Mouse (Mus musculus): ENCODE data around the gene Slc27a1.

Gene Slc27a1

GRCm38 (mm10) chr8:71554644-71555043 is 14.0 kb upstream of the Slc27a1 start:
- in situ Hi-C loops (cut with MboI, MseI): no loop called here

- in situ Hi-C loops (cut with MboI, MseI): no loop called here
Measured at GRCm38 (mm10) chr8:71558071-71558957, 10.4 kb upstream of the Slc27a1 start, which contains the start of gene Tmem221. Tmem221 (minus strand) TSS chr8:71558871.

- in situ Hi-C loops (cut with MboI, MseI): no loop called here
Measured at GRCm38 (mm10) chr8:71558958-71559690, 9.6 kb upstream of the Slc27a1 start.

- in situ Hi-C loops (cut with MboI, MseI): loop anchor here (5.0 kb wide), 1 partner anchor 42 kb away; no protein-coding TSS in a partner anchor
Measured at GRCm38 (mm10) chr8:71560071-71560470, 8.6 kb upstream of the Slc27a1 start.

- in situ Hi-C loops (cut with MboI, MseI): loop anchor here (5.0 kb wide), 1 partner anchor 42 kb away; no protein-coding TSS in a partner anchor
Measured at GRCm38 (mm10) chr8:71560765-71561164, 7.9 kb upstream of the Slc27a1 start.

GRCm38 (mm10) chr8:71561401-71561800 is 7.3 kb upstream of the Slc27a1 start:
- in situ Hi-C loops (cut with MboI, MseI): loop anchor here (5.0 kb wide), 1 partner anchor 41 kb away; no protein-coding TSS in a partner anchor

GRCm38 (mm10) chr8:71562751-71563150 is 5.9 kb upstream of the Slc27a1 start:
- in situ Hi-C loops (cut with MboI, MseI): loop anchor here (5.0 kb wide), 1 partner anchor 40 kb away; no protein-coding TSS in a partner anchor

- in situ Hi-C loops (cut with MboI, MseI): loop anchor here (5.0 kb wide), 1 partner anchor 38 kb away; no protein-coding TSS in a partner anchor
Measured at GRCm38 (mm10) chr8:71563992-71564391, 4.7 kb upstream of the Slc27a1 start.

- in situ Hi-C loops (cut with MboI, MseI): no loop called here
Measured at GRCm38 (mm10) chr8:71566501-71566900, 2.2 kb upstream of the Slc27a1 start, which contains the start of gene Nxnl1. Nxnl1 (minus strand) TSS chr8:71566601.

- in situ Hi-C loops (cut with MboI, MseI): no loop called here
Measured at GRCm38 (mm10) chr8:71567587-71567986, 1.1 kb upstream of the Slc27a1 start.

GRCm38 (mm10) chr8:71568941-71569340 is 259 bp downstream of the Slc27a1 start:
- in situ Hi-C loops (cut with MboI, MseI): no loop called here

- in situ Hi-C loops (cut with MboI, MseI): no loop called here
Measured at GRCm38 (mm10) chr8:71569366-71570290, 946 bp downstream of the Slc27a1 start.

GRCm38 (mm10) chr8:71570291-71570954 is 1.7 kb downstream of the Slc27a1 start:
- in situ Hi-C loops (cut with MboI, MseI): no loop called here

- in situ Hi-C loops (cut with MboI, MseI): no loop called here
Measured at GRCm38 (mm10) chr8:71572077-71572476, 3.4 kb downstream of the Slc27a1 start.

GRCm38 (mm10) chr8:71572847-71573633 is 4.4 kb downstream of the Slc27a1 start:
- in situ Hi-C loops (cut with MboI, MseI): no loop called here

- in situ Hi-C loops (cut with MboI, MseI): no loop called here
Measured at GRCm38 (mm10) chr8:71574426-71574825, 5.7 kb downstream of the Slc27a1 start.

GRCm38 (mm10) chr8:71575020-71575419 is 6.3 kb downstream of the Slc27a1 start:
- in situ Hi-C loops (cut with MboI, MseI): no loop called here

GRCm38 (mm10) chr8:71577856-71578387 is 9.2 kb downstream of the Slc27a1 start:
- in situ Hi-C loops (cut with MboI, MseI): no loop called here

GRCm38 (mm10) chr8:71579009-71579408 is 10.3 kb downstream of the Slc27a1 start:
- in situ Hi-C loops (cut with MboI, MseI): no loop called here

Data from T-helper 1 cell (primary cell).